Mouse (Mus musculus) adrenal gland, adult 2 months (tissue): ENCODE results near the gene Olfr918. TPM values are rescaled to one million over a fixed set of nuclear protein-coding genes. Genes with fewer than 3 reads are reported as not detected.

Experiments used
- DNase-seq: peaks from one replicate; pipeline ENCODE4 v3.0.0; 2021
- long read RNA-seq: library from polyadenylated mRNA; stranded (forward); transcript quantifications from one replicate; pipeline ENCODE4 v2.0.0, GENCODE M21; 2021
- polyA plus RNA-seq: library from polyadenylated mRNA; depleted of rRNA; stranded (reverse); fragments of >200 nt; gene quantifications from 2 replicates; pipeline ENCODE4 v1.2.3, GENCODE M21; 2012; rRNA removed
- total RNA-seq, 2 experiments: library from RNA; stranded (reverse); gene quantifications; 2 replicates each; pipeline ENCODE4 v1.2.3; 2021

Gene Olfr918
- not detected for total RNA-seq
- polyA plus RNA-seq = not detected in 2 replicates
- long read RNA-seq = 0 reads

- no peak for DNase-seq
These were observed at the start of gene Olfr918 for GRCm38 (mm10) chr9:38674501-38674900. Olfr918 (minus strand) TSS chr9:38674601.

GRCm38 (mm10) chr9:38724044-38724443, 49.6 kb upstream of the Olfr918 start:
- no peak for DNase-seq

- peak; percentile 56 for DNase-seq
These were observed 44.6 kb upstream of the Olfr918 start for GRCm38 (mm10) chr9:38718927-38719441.

GRCm38 (mm10) chr9:38718102-38718501, 43.7 kb upstream of the Olfr918 start, which contains the start of gene Vwa5a:
Vwa5a (plus strand) TSS chr9:38718268.
- peak; percentile 56 for DNase-seq

- no peak for DNase-seq
These were observed 1.5 kb downstream of the Olfr918 start for GRCm38 (mm10) chr9:38672887-38673286.

GRCm38 (mm10) chr9:38665742-38666141, 8.7 kb downstream of the Olfr918 start, which contains the start of gene Olfr917:
Olfr917 (minus strand) TSS chr9:38665842.
- DNase-seq = no peak

- DNase-seq = no peak
These were observed 14.6 kb downstream of the Olfr918 start, which contains the start of gene Olfr916 for GRCm38 (mm10) chr9:38659775-38660174. Olfr916 (minus strand) TSS chr9:38659875.

- DNase-seq = no peak
These were observed 42.0 kb downstream of the Olfr918 start for GRCm38 (mm10) chr9:38632406-38632805.

Other genes with a start within 250 kb of the Olfr918 start
- not detected for gene Olfr901, start 245.1 kb downstream of the Olfr918 start, total RNA-seq
- gene Olfr901, start 245.1 kb downstream of the Olfr918 start, polyA plus RNA-seq = not detected in 2 replicates
- gene Olfr902, start 226.9 kb downstream of the Olfr918 start, total RNA-seq = not detected
- gene Olfr902, start 226.9 kb downstream of the Olfr918 start, polyA plus RNA-seq = not detected in 2 replicates
- not detected for gene Olfr904, start 211.5 kb downstream of the Olfr918 start, total RNA-seq
- not detected in 2 replicates for gene Olfr904, start 211.5 kb downstream of the Olfr918 start, polyA plus RNA-seq
- gene Olfr905, start 203.5 kb downstream of the Olfr918 start, total RNA-seq = not detected
- gene Olfr905, start 203.5 kb downstream of the Olfr918 start, polyA plus RNA-seq = not detected in 2 replicates
- gene Olfr906, start 187.5 kb downstream of the Olfr918 start, total RNA-seq = not detected
- not detected in 2 replicates for gene Olfr906, start 187.5 kb downstream of the Olfr918 start, polyA plus RNA-seq
- not detected for gene Olfr907, start 178.8 kb downstream of the Olfr918 start, total RNA-seq
- gene Olfr907, start 178.8 kb downstream of the Olfr918 start, polyA plus RNA-seq = not detected in 2 replicates
- not detected for gene Olfr911-ps1, start 153.0 kb downstream of the Olfr918 start, total RNA-seq
- gene Olfr911-ps1, start 153.0 kb downstream of the Olfr918 start, polyA plus RNA-seq = not detected in 2 replicates
- gene Olfr910, start 136.8 kb downstream of the Olfr918 start, total RNA-seq = not detected
- not detected in 2 replicates for gene Olfr910, start 136.8 kb downstream of the Olfr918 start, polyA plus RNA-seq
- gene Olfr912, start 94.4 kb downstream of the Olfr918 start, total RNA-seq = not detected
- not detected in 2 replicates for gene Olfr912, start 94.4 kb downstream of the Olfr918 start, polyA plus RNA-seq
- not detected for gene Olfr913, start 81.8 kb downstream of the Olfr918 start, total RNA-seq
- gene Olfr913, start 81.8 kb downstream of the Olfr918 start, polyA plus RNA-seq = not detected in 2 replicates
- not detected for gene Olfr914, start 69.5 kb downstream of the Olfr918 start, total RNA-seq
- not detected in 2 replicates for gene Olfr914, start 69.5 kb downstream of the Olfr918 start, polyA plus RNA-seq
- not detected for gene Olfr916, start 14.7 kb downstream of the Olfr918 start, total RNA-seq
- not detected in 2 replicates for gene Olfr916, start 14.7 kb downstream of the Olfr918 start, polyA plus RNA-seq
- gene Olfr917, start 8.8 kb downstream of the Olfr918 start, total RNA-seq = not detected
- not detected in 2 replicates for gene Olfr917, start 8.8 kb downstream of the Olfr918 start, polyA plus RNA-seq
- not detected for gene Olfr919, start 29.1 kb upstream of the Olfr918 start, total RNA-seq
- gene Olfr919, start 29.1 kb upstream of the Olfr918 start, polyA plus RNA-seq = not detected in 2 replicates
- gene Vwa5a, start 43.7 kb upstream of the Olfr918 start, total RNA-seq = 10 to 100 TPM; 38.3 to 56.7 TPM
- gene Vwa5a, start 43.7 kb upstream of the Olfr918 start, polyA plus RNA-seq = 7.1 and 8.0 TPM in 2 replicates
- gene Olfr920, start 77.7 kb upstream of the Olfr918 start, total RNA-seq = under 1 TPM; 0.26 to 0.28 TPM
- gene Olfr920, start 77.7 kb upstream of the Olfr918 start, polyA plus RNA-seq = 0.06 and 0.07 TPM in 2 replicates
- gene Olfr921, start 98.5 kb upstream of the Olfr918 start, total RNA-seq = not detected
- gene Olfr921, start 98.5 kb upstream of the Olfr918 start, polyA plus RNA-seq = not detected in 2 replicates
- not detected for gene Olfr922, start 140.0 kb upstream of the Olfr918 start, total RNA-seq
- not detected in 2 replicates for gene Olfr922, start 140.0 kb upstream of the Olfr918 start, polyA plus RNA-seq
- gene Olfr923, start 151.9 kb upstream of the Olfr918 start, total RNA-seq = not detected
- not detected in 2 replicates for gene Olfr923, start 151.9 kb upstream of the Olfr918 start, polyA plus RNA-seq
- not detected for gene Olfr924, start 169.8 kb upstream of the Olfr918 start, total RNA-seq
- gene Olfr924, start 169.8 kb upstream of the Olfr918 start, polyA plus RNA-seq = not detected in 2 replicates
- gene Olfr26, start 180.5 kb upstream of the Olfr918 start, total RNA-seq = not detected
- gene Olfr26, start 180.5 kb upstream of the Olfr918 start, polyA plus RNA-seq = not detected in 2 replicates
- not detected for gene Olfr926, start 202.5 kb upstream of the Olfr918 start, total RNA-seq
- not detected in 2 replicates for gene Olfr926, start 202.5 kb upstream of the Olfr918 start, polyA plus RNA-seq